Comparison of ENCODE assay signal across 13 mouse cellular contexts in the genomic region with DNA sequence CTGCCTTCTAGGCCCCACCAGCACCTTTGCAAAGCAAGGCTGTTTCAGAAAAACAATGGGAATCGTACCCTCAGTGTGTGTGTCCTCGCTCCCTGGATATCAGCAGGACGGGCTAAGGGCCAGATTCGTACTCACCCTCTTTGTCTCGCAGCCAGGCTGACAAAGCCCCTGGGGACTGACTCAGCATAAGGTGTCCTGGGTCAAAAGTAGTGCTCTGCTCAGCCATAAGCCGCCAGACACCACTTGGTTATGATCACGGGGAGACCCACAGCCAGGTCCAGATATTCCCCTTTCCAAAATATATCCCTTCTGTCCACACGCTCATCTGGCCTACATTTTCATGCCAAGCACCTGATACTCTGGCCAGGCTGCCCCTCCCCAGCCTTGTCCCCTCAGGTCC. TPM values are rescaled to one million over a fixed set of nuclear protein-coding genes. Genes with fewer than 3 reads are reported as not detected.
DNase-seq lines count a peak whose midpoint lies in the region; ATAC-seq and TF ChIP-seq lines count a peak whose summit lies in the region.
"Had no signal": no experiment of that assay in that cellular context is flagged by ENCODE, and none has a peak within 500 bp of the region (broad histone marks: within the 10 kb centered on the region; RNA-seq: fewer than 3 reads in every experiment).

No protein-coding gene starts in this region.

- H3ac ChIP-seq in myocyte (ENCODE audit: control insufficient read depth, insufficient read length) = no peak overlapping the region

- no peak for TF ChIP-seq POLR2A in brain, embryonic 14.5 days (IDR thresholded peaks at IDR 0.05; ENCODE audit: borderline replicate concordance, extremely low read depth, insufficient read depth, insufficient read length, poor library complexity, severe bottlenecking)
- no peak for TF ChIP-seq POLR2A in myocyte (IDR thresholded peaks at IDR 0.05; ENCODE audit: insufficient read length, low read depth)

- peak overlapping the region; percentile 42 for H3K4me3 ChIP-seq in megakaryocyte, embryonic 14.5 days (replicated peaks)
- no peak overlapping the region for H3K4me3 ChIP-seq in myocyte
- H3K4me3 ChIP-seq: limb, embryonic 13.5 days; midbrain, embryonic 15.5 days had no signal

- peak; percentile 63 for DNase-seq in cerebellum, adult 11-12 months
- DNase-seq in cerebellum, adult 8-10 months = no peak
- DNase-seq in brain, embryonic 14.5 days (ENCODE audit: low read depth) = peak; percentile 12
- no peak for DNase-seq in embryo, embryonic 10 days (ENCODE audit: low spot score)
- DNase-seq: kidney, adult 8-10 months; lung, embryonic 14.5 days; thymus, adult 18-20 months had no signal

- no peaks in the 10 kb centered on the region for H3K9me3 ChIP-seq in megakaryocyte, embryonic 14.5 days
- H3K9me3 ChIP-seq: limb, embryonic 13.5 days; midbrain, embryonic 15.5 days had no signal

- H3K27me3 ChIP-seq in megakaryocyte, embryonic 14.5 days (replicated peaks) = peaks cover 16% of the 10 kb centered on the region
- H3K27me3 ChIP-seq in myocyte (ENCODE audit: control insufficient read depth, insufficient read depth, insufficient read length) = no peaks in the 10 kb centered on the region
- H3K27me3 ChIP-seq: limb, embryonic 13.5 days; midbrain, embryonic 15.5 days had no signal

- no peak for TF ChIP-seq CTCF in brain, embryonic 14.5 days (IDR thresholded peaks at IDR 0.05; ENCODE audit: borderline replicate concordance, extremely low read depth, insufficient read depth, insufficient read length)

- H3K79me2 ChIP-seq in myocyte (ENCODE audit: control insufficient read depth, insufficient read depth) = no peaks in the 10 kb centered on the region

- H3K4me1 ChIP-seq in megakaryocyte, embryonic 14.5 days = peaks cover 90% of the 10 kb centered on the region

- peaks cover 28% of the 10 kb centered on the region for H3K36me3 ChIP-seq in megakaryocyte, embryonic 14.5 days (replicated peaks; ENCODE audit: low read length)
- no peaks in the 10 kb centered on the region for H3K36me3 ChIP-seq in myocyte (ENCODE audit: control insufficient read depth, insufficient read depth)
- H3K36me3 ChIP-seq: midbrain, embryonic 15.5 days had no signal

- ATAC-seq in megakaryocyte, adult 5-6 weeks (ENCODE audit: poor library complexity, severe bottlenecking) = no peak
- ATAC-seq in CD4-positive, CD25-positive, alpha-beta regulatory T cell, adult 4 months = no peak
- ATAC-seq: midbrain, embryonic 15.5 days had no signal

- peak overlapping the region; percentile 35 for H3K4me2 ChIP-seq in myocyte (ENCODE audit: low read depth)
- H3K4me2 ChIP-seq: limb, embryonic 13.5 days; lung, embryonic 14.5 days; midbrain, embryonic 15.5 days had no signal

TF ChIP-seq in myocyte, 11 proteins besides CTCF, POLR2A, EP300 and RAD21:
- TF ChIP-seq E2F4 (IDR thresholded peaks at IDR 0.05; ENCODE audit: insufficient read depth) (no peak), MYOG (IDR thresholded peaks at IDR 0.05; ENCODE audit: control insufficient read depth in 1 of 3, insufficient read depth in 1 of 3, insufficient read length in 2 of 3, low read depth in 2 of 3) (no peak), MYOD1 (IDR thresholded peaks at IDR 0.05; ENCODE audit: control insufficient read depth in 1 of 3, insufficient read length in 2 of 3, low read depth in 2 of 3) (no peak), TCF12 (IDR thresholded peaks at IDR 0.05; ENCODE audit: insufficient read depth, poor library complexity, severe bottlenecking) (no peak), POLR2AphosphoS2 (IDR thresholded peaks at IDR 0.05; ENCODE audit: insufficient read length, low read depth) (no peak), CEBPB (IDR thresholded peaks at IDR 0.05; ENCODE audit: insufficient read depth, poor library complexity, severe bottlenecking) (no peak), SRF (IDR thresholded peaks at IDR 0.05; ENCODE audit: control insufficient read depth, insufficient read length, low read depth) (no peak), REST (IDR thresholded peaks at IDR 0.05; ENCODE audit: insufficient read depth, insufficient read length) (no peak), TCF3 (IDR thresholded peaks at IDR 0.05; ENCODE audit: insufficient read length, low read depth) (no peak), MAX (IDR thresholded peaks at IDR 0.05; ENCODE audit: low read depth) (no peak), USF1 (IDR thresholded peaks at IDR 0.05; ENCODE audit: low read depth) (no peak)
TF ChIP-seq in myocyte: peak in this region for 0.

RNA-seq across cellular contexts. Expression of a gene that starts 18.8 kb away (rescaled TPM):
- 105 and 129 TPM in 2 replicates for polyA plus RNA-seq in megakaryocyte, embryonic 14.5 days (2012; ENCODE audit: insufficient read depth, low replicate concordance)
- 0.16 and 0.36 TPM in 2 replicates for total RNA-seq in megakaryocyte, adult 5-6 weeks (2015)
- 0.69 and 1.1 TPM in 2 replicates for total RNA-seq in megakaryocyte, adult 5-6 weeks (2017)
- polyA plus RNA-seq in brain, embryonic 14.5 days (2012; rRNA removed) = 27.1 and 36.6 TPM in 2 replicates
- 6.2 TPM for polyA plus RNA-seq in myocyte (2012; fragmentation: generic; extraction: Trizol)
- polyA plus RNA-seq in CD4-positive, CD25-positive, alpha-beta regulatory T cell, adult 4 months (2017; shearing (Covaris generic)) = 1 to 10 TPM; 3.1 to 3.7 TPM

RNA-seq across cellular contexts. Expression of a gene that starts 19.1 kb away (rescaled TPM):
- polyA plus RNA-seq in megakaryocyte, embryonic 14.5 days (2012; ENCODE audit: insufficient read depth, low replicate concordance) = 9.9 and 25.1 TPM in 2 replicates
- 5.5 and 6.3 TPM in 2 replicates for total RNA-seq in megakaryocyte, adult 5-6 weeks (2015)
- total RNA-seq in megakaryocyte, adult 5-6 weeks (2017) = 7.4 and 7.6 TPM in 2 replicates
- 77.4 and 85.5 TPM in 2 replicates for polyA plus RNA-seq in brain, embryonic 14.5 days (2012; rRNA removed)
- 19.6 TPM for polyA plus RNA-seq in myocyte (2012; fragmentation: generic; extraction: Trizol)
- polyA plus RNA-seq in CD4-positive, CD25-positive, alpha-beta regulatory T cell, adult 4 months (2017; shearing (Covaris generic)) = 10 to 100 TPM in 1 of 2 experiments, 1 to 10 TPM in 1; 8.3 to 11.2 TPM

Comparison
In these comparisons a context has a peak if more than half of its experiments do, and no peak if none do; other contexts are left out.
1. DNase-seq: peak in cerebellum, adult 11-12 months (single experiment) and brain, embryonic 14.5 days (single experiment); none in cerebellum, adult 8-10 months (single experiment) and embryo, embryonic 10 days (single experiment).